ENCODE assay signal across 8 mouse cellular contexts in genomic region chr7:13054287-13055010, GRCm38 (mm10). TPM values are rescaled to one million over a fixed set of nuclear protein-coding genes. Genes with fewer than 3 reads are reported as not detected.
DNase-seq lines count a peak whose midpoint lies in the region; ATAC-seq lines count a peak whose summit lies in the region.

TSS of gene Mzf1 (minus strand) at chr7:13054764.

- H3K4me2 ChIP-seq in intestine, embryonic 14.5 days (ENCODE audit: low read length) = peak within 1 kb of the TSS; percentile 56

- peak; percentile 96 for ATAC-seq in intestine, embryonic 14.5 days (replicated peaks; ENCODE audit: low FRiP score, low TSS enrichment, low read depth)

- intact Hi-C loops in left cerebral cortex, postnatal 14 days (cut with DNase I) = loop anchor here (5.0 kb wide), 1 partner anchor 228 kb away; no protein-coding TSS in a partner anchor

- peak within 1 kb of the TSS; percentile 51 for H3K9ac ChIP-seq in intestine, embryonic 14.5 days (ENCODE audit: low read length)

- no peaks in the 10 kb centered on the region for H3K9me3 ChIP-seq in intestine, embryonic 14.5 days (ENCODE audit: control insufficient read depth, low read length)

- under 1% methylated on average over 41 of the region's 41 CpGs for WGBS in intestine, embryonic 14.5 days

- H3K27me3 ChIP-seq in intestine, embryonic 14.5 days (replicated peaks; ENCODE audit: control insufficient read depth, insufficient read depth, low read length) = no peaks in the 10 kb centered on the region

- peak within 1 kb of the TSS; percentile 64 for H3K4me3 ChIP-seq in intestine, embryonic 14.5 days (ENCODE audit: low read depth, low read length)

- no peaks in the 10 kb centered on the region; the same call in 1 of the 2 replicates for H3K4me1 ChIP-seq in intestine, embryonic 14.5 days (replicated peaks; ENCODE audit: control insufficient read depth, insufficient read depth, low read length)

- peak; percentile 95 to 99 for DNase-seq in adrenal gland, adult (ENCODE audit: inconsistent age in 2 of 2, low spot score in 1 of 2)
- DNase-seq in embryo, embryonic 10.5 days (ENCODE audit: low spot score) = peak; percentile 99
- peak; percentile 90 for DNase-seq in gastrocnemius, postnatal 25 days
- peak; percentile 96 for DNase-seq in intestine, embryonic 14.5 days (ENCODE audit: low spot score)
- peak; percentile 98 to 99 for DNase-seq in left cerebral cortex, postnatal 14 days (ENCODE audit: low spot score in 2 of 2)
- DNase-seq in mesoderm, embryonic 11.5 days (ENCODE audit: low read depth, low spot score) = peak; percentile 98
- DNase-seq in right cerebral cortex, postnatal 36 days (ENCODE audit: low spot score in 2 of 2) = peak; percentile 95 to 98
- DNase-seq in yolk sac, embryonic 10.5 days (ENCODE audit: low spot score) = peak; percentile 96

- no peaks in the 10 kb centered on the region for H3K36me3 ChIP-seq in intestine, embryonic 14.5 days (ENCODE audit: control insufficient read depth, insufficient read depth, low read length)

- H3K27ac ChIP-seq in intestine, embryonic 14.5 days (ENCODE audit: low read depth) = peak within 1 kb of the TSS; percentile 36; the same call in 1 of the 2 replicates

RNA-seq across cellular contexts. Expression of gene Mzf1, which starts in this region (rescaled TPM):
- under 1 TPM; 0.54 to 0.75 TPM for total RNA-seq in gastrocnemius, postnatal 25 days (2021)
- polyA plus RNA-seq in intestine, embryonic 14.5 days (2014; fragmentation: Nextera tagmentation; extraction: Ambion mirVana) = 2.5 and 2.7 TPM in 2 replicates
- 10 to 100 TPM; 15.5 to 16.7 TPM for total RNA-seq in left cerebral cortex, postnatal 14 days (2021)

Comparison
In these comparisons a context has a peak if more than half of its experiments do, and no peak if none do; other contexts are left out.
1. Peak in every context shown above with its lines: DNase-seq, ATAC-seq, H3K4me3 ChIP-seq and H3K27ac ChIP-seq.
2. RNA of gene Mzf1 (total RNA-seq): 15.5 to 16.7 TPM in left cerebral cortex, postnatal 14 days; 0.54 to 0.75 TPM in gastrocnemius, postnatal 25 days; every median in the first group is over 4 times any median in the second.
3. Peak in DNase-seq in gastrocnemius, postnatal 25 days; RNA of the gene not detected or under 1 TPM.